Mouse (Mus musculus): Measurements from ENCODE around the gene Traf3ip3. TPM values are rescaled to one million over a fixed set of nuclear protein-coding genes. Genes with fewer than 3 reads are reported as not detected.

Traf3ip3 gene
- total and polyA plus RNA-seq, 3 experiments: 5.2 to 9.7 TPM; not detected in 1

- TF ChIP-seq ETS1 (IDR thresholded peaks at IDR 0.05; ENCODE audit: low read depth, low read length) (no peak), MYB (IDR thresholded peaks at IDR 0.05; ENCODE audit: low read depth, low read length) (no peak), MAX (IDR thresholded peaks at IDR 0.05; ENCODE audit: low read length) (no peak), GATA1 (IDR thresholded peaks at IDR 0.05; ENCODE audit: low read depth, low read length) (no peak), NELFE (IDR thresholded peaks at IDR 0.05; ENCODE audit: low read depth, low read length) (no peak), MEF2A (IDR thresholded peaks at IDR 0.05; ENCODE audit: extremely low read depth, insufficient replicate concordance, low read depth, low read length, poor library complexity, severe bottlenecking) (no peak), E2F4 (IDR thresholded peaks at IDR 0.05; ENCODE audit: borderline replicate concordance, low read depth, low read length) (no peak), KAT2A (conservative IDR thresholded peaks at IDR 0.05; ENCODE audit: low read depth, low read length) (no peak), POLR2AphosphoS5 (IDR thresholded peaks at IDR 0.05; ENCODE audit: borderline replicate concordance, low read depth, low read length) (no peak), SMC3 (IDR thresholded peaks at IDR 0.05; ENCODE audit: low read depth, low read length) (no peak), CHD1 (IDR thresholded peaks at IDR 0.05; ENCODE audit: low read depth, low read length) (no peak), ZKSCAN1 (IDR thresholded peaks at IDR 0.05; ENCODE audit: low read depth, low read length) (no peak), TCF12 (IDR thresholded peaks at IDR 0.05; ENCODE audit: low read depth, low read length) (no peak), RAD21 (IDR thresholded peaks at IDR 0.05; ENCODE audit: low read depth, low read length) (no peak), CHD2 (IDR thresholded peaks at IDR 0.05; ENCODE audit: low read length) (no peak), ZNF384 (IDR thresholded peaks at IDR 0.05; ENCODE audit: low read depth, low read length) (no peak)
- H3K27me3 ChIP-seq (ENCODE audit: control insufficient read depth in 1 of 2, insufficient read depth in 2 of 2, low read length in 2 of 2): no peaks in the 10 kb centered on the region; a peak in 1 of 4 replicates
- no peak overlapping the region for H3K9ac ChIP-seq (ENCODE audit: control insufficient read depth, low read depth, low read length, poor library complexity, severe bottlenecking)
- peaks cover 0 to 19% of the 10 kb centered on the region in 2 experiments; a peak in 2 of 4 replicates for H3K4me1 ChIP-seq (ENCODE audit: control insufficient read depth in 1 of 2, insufficient read depth in 2 of 2, low read length in 2 of 2)
- no peak overlapping the region for H3K27ac ChIP-seq (ENCODE audit: control insufficient read depth, low read depth, low read length)
- no peak overlapping the region for H3K4me3 ChIP-seq (ENCODE audit: control insufficient read depth in 1 of 2, insufficient read depth in 1 of 2, low read depth in 2 of 2, low read length in 2 of 2)
- no peak for DNase-seq (ENCODE audit: low read depth, low spot score)
- no peaks in the 10 kb centered on the region for H3K79me2 ChIP-seq (ENCODE audit: control insufficient read depth, insufficient read depth, low read length, poor library complexity)
- no peaks in the 10 kb centered on the region for H3K9me3 ChIP-seq (replicated peaks; ENCODE audit: insufficient read depth, low read length)
- H3K36me3 ChIP-seq (ENCODE audit: control insufficient read depth in 1 of 2, insufficient read depth in 2 of 2, low read length in 2 of 2): peaks cover 0 to 13% of the 10 kb centered on the region in 2 experiments; a peak in 2 of 4 replicates
Observed at GRCm38 (mm10) chr1:193203821-193204220, 2.3 kb upstream of the Traf3ip3 start.

- H3K79me2 ChIP-seq (ENCODE audit: control insufficient read depth, insufficient read depth, low read length, poor library complexity): no peaks in the 10 kb centered on the region
- peak overlapping the region; percentile 9 to 50 for H3K4me3 ChIP-seq (ENCODE audit: control insufficient read depth in 1 of 2, insufficient read depth in 1 of 2, low read depth in 2 of 2, low read length in 2 of 2)
- TF ChIP-seq USF1 (IDR thresholded peaks at IDR 0.05; ENCODE audit: low read depth, low read length): no peak
- TF ChIP-seq EP300 (IDR thresholded peaks at IDR 0.05; ENCODE audit: low read depth in 1 of 2, low read length in 2 of 2): peak in 1 of 2 experiments; percentile 18; a peak in 1 of 4 replicates
- DNase-seq (ENCODE audit: low read depth, low spot score): peak; percentile 12
- no peaks in the 10 kb centered on the region for H3K9me3 ChIP-seq (replicated peaks; ENCODE audit: insufficient read depth, low read length)
- H3K27ac ChIP-seq (ENCODE audit: control insufficient read depth, low read depth, low read length): peak overlapping the region; percentile 89
- H3K9ac ChIP-seq (ENCODE audit: control insufficient read depth, low read depth, low read length, poor library complexity, severe bottlenecking): peak overlapping the region; percentile 62
- no peaks in the 10 kb centered on the region; a peak in 1 of 4 replicates for H3K27me3 ChIP-seq (ENCODE audit: control insufficient read depth in 1 of 2, insufficient read depth in 2 of 2, low read length in 2 of 2)
- H3K36me3 ChIP-seq (ENCODE audit: control insufficient read depth in 1 of 2, insufficient read depth in 2 of 2, low read length in 2 of 2): peaks cover 0 to 21% of the 10 kb centered on the region in 2 experiments; a peak in 2 of 4 replicates
- peaks cover 0 to 30% of the 10 kb centered on the region in 2 experiments; a peak in 3 of 4 replicates for H3K4me1 ChIP-seq (ENCODE audit: control insufficient read depth in 1 of 2, insufficient read depth in 2 of 2, low read length in 2 of 2)
Observed at GRCm38 (mm10) chr1:193200640-193201382, 692 bp downstream of the Traf3ip3 start.

Data from MEL (cell line).